Mouse (Mus musculus): ENCODE measurements around the gene Tmem255b. TPM values are rescaled to one million over a fixed set of nuclear protein-coding genes. Genes with fewer than 3 reads are reported as not detected.

The Tmem255b gene
- not detected for total RNA-seq (2023)

GRCm38 (mm10) chr8:13434889-13435288 lies at the start of gene Tmem255b:
Tmem255b (plus strand) TSS chr8:13435189.

DNA sequence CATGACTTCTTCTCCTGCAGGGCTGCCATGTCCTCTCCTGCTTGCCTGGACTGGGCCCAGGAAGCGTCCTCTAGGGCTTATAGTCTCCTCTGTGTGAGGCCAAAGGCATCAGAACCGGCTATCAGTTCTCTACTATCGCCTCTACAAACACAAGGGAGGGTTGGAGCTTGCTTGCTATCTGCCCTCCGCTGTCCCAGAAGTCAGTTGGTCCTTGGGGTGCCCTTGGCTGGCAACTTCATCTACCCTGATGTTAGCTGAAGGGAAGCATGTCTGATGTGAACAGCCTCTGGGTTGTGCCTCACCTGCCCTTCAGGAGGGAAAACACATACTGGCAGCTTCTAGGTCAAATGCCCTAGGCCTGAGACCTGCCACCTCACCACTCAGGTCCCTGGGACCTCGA lies 38.3 kb upstream of the Tmem255b start, which contains the start of gene Atp4b:
Gene Atp4b (minus strand): TSS at position 101 of the 400 bp plus-strand sequence.

GRCm38 (mm10) chr8:13404666-13405131 lies 30.3 kb upstream of the Tmem255b start, which contains the start of gene Grk1:
Grk1 (plus strand) TSS chr8:13405081.

GRCm38 (mm10) chr8:13493858-13494631 lies 59.1 kb downstream of the Tmem255b start, which contains the start of gene Gas6:
Gas6 (minus strand) TSS chr8:13494490.

Other genes starting within 250 kb of the Tmem255b start
- not detected for gene Grtp1, start 234.6 kb upstream of the Tmem255b start, total RNA-seq (2023)
- not detected for gene Adprhl1, start 181.0 kb upstream of the Tmem255b start, total RNA-seq (2023)
- gene Dcun1d2, start 147.1 kb upstream of the Tmem255b start, total RNA-seq (2023), result 11.8 TPM
- gene Tmco3, start 147.0 kb upstream of the Tmem255b start, total RNA-seq (2023), result 12.0 TPM
- 26.7 TPM for gene Tfdp1, start 96.4 kb upstream of the Tmem255b start, total RNA-seq (2023)
- not detected for gene Atp4b, start 38.4 kb upstream of the Tmem255b start, total RNA-seq (2023)
- gene Grk1, start 30.1 kb upstream of the Tmem255b start, total RNA-seq (2023), result not detected
- 0.50 TPM for gene Gas6, start 59.3 kb downstream of the Tmem255b start, total RNA-seq (2023)
- gene 1700029H14Rik, start 127.3 kb downstream of the Tmem255b start, total RNA-seq (2023), result 7.2 TPM
- 323 TPM for gene Rasa3, start 242.4 kb downstream of the Tmem255b start, total RNA-seq (2023)